Mouse (Mus musculus): ENCODE measurements around the gene Scgb1b18. TPM values are rescaled to one million over a fixed set of nuclear protein-coding genes. Genes with fewer than 3 reads are reported as not detected.
"Not testable (repeated sequence)": the region's sequence is repeated elsewhere in the genome, so short reads cannot be mapped to it uniquely, and the experiment has no call there.

Gene Scgb1b18
- not detected in 2 replicates for polyA plus RNA-seq (2015; fragmentation: Nextera tagmentation; extraction: Ambion mirVana)

GRCm38 (mm10) chr7:33185268-33185667 lies at the start of gene Scgb1b18:
Gene Scgb1b18, plus strand, starts transcription at chr7:33185568.
- H3K27me3 ChIP-seq (replicated peaks); ATAC-seq (replicated peaks); H3K9me3 ChIP-seq; H3K4me3 ChIP-seq; H3K36me3 ChIP-seq (replicated peaks); H3K4me1 ChIP-seq; H3K27ac ChIP-seq; H3K4me2 ChIP-seq; H3K9ac ChIP-seq: not testable (repeated sequence)
- no CpG with 5 or more reads among the region's 2 CpGs for WGBS

- not testable (repeated sequence) for H3K27me3 ChIP-seq (replicated peaks); H3K4me1 ChIP-seq; H3K9ac ChIP-seq; ATAC-seq (replicated peaks); H3K36me3 ChIP-seq (replicated peaks); H3K4me3 ChIP-seq; H3K27ac ChIP-seq; H3K4me2 ChIP-seq; H3K9me3 ChIP-seq
- WGBS, result 83% methylated on average over 2 of the region's 2 CpGs
Measured at GRCm38 (mm10) chr7:33173764-33174163, 11.6 kb upstream of the Scgb1b18 start, which contains the start of gene Scgb2b18. Gene Scgb2b18, minus strand, starts transcription at chr7:33173864.

Other genes starting within 250 kb of the Scgb1b18 start
- not detected in 2 replicates for gene Scgb2b17, start 129.0 kb upstream of the Scgb1b18 start, polyA plus RNA-seq (2015; fragmentation: Nextera tagmentation; extraction: Ambion mirVana)
- gene Scgb1b17, start 122.1 kb upstream of the Scgb1b18 start, polyA plus RNA-seq (2015; fragmentation: Nextera tagmentation; extraction: Ambion mirVana), result not detected in 2 replicates
- gene Scgb2b18, start 11.7 kb upstream of the Scgb1b18 start, polyA plus RNA-seq (2015; fragmentation: Nextera tagmentation; extraction: Ambion mirVana), result not detected in 2 replicates
- gene Scgb2b19, start 94.8 kb downstream of the Scgb1b18 start, polyA plus RNA-seq (2015; fragmentation: Nextera tagmentation; extraction: Ambion mirVana), result not detected in 2 replicates
- not detected in 2 replicates for gene Scgb1b19, start 101.7 kb downstream of the Scgb1b18 start, polyA plus RNA-seq (2015; fragmentation: Nextera tagmentation; extraction: Ambion mirVana)
- gene Scgb2b20, start 180.8 kb downstream of the Scgb1b18 start, polyA plus RNA-seq (2015; fragmentation: Nextera tagmentation; extraction: Ambion mirVana), result not detected in 2 replicates
- gene Scgb1b20, start 187.7 kb downstream of the Scgb1b18 start, polyA plus RNA-seq (2015; fragmentation: Nextera tagmentation; extraction: Ambion mirVana), result not detected in 2 replicates